Mouse (Mus musculus) MEL (cell line): ENCODE measurements at regions not wholly inside any gene's neighbourhood (a gene's known extent, or its start where the extent isn't known, plus 50 kb on each side); places are given as distances from the start of the nearest gene placed in this dataset.

Experiments used
- CTCF ChIP-seq, 3 experiments: IDR thresholded peaks in 2 of 3; conservative IDR thresholded peaks in 1 of 3; 2 replicates each; pipeline ENCODE4 v1.5.1; 2011 to 2012; ENCODE audit warnings: low read length in 3 of 3, low read depth in 2 of 3, mild to moderate bottlenecking in 2 of 3, improper control_type of control experiment in 1 of 3, inconsistent platforms in 1 of 3, mixed read lengths in 1 of 3, moderate library complexity in 1 of 3; ENCODE audit not compliant: control insufficient read depth in 1 of 3, insufficient read depth in 1 of 3, poor library complexity in 1 of 3, severe bottlenecking in 1 of 3
- MYB ChIP-seq: IDR thresholded peaks from 2 replicates; pipeline ENCODE4 v1.6.1; 2011; ENCODE audit warnings: mild to moderate bottlenecking, low read depth, low read length, improper control_type of control experiment

DNA sequence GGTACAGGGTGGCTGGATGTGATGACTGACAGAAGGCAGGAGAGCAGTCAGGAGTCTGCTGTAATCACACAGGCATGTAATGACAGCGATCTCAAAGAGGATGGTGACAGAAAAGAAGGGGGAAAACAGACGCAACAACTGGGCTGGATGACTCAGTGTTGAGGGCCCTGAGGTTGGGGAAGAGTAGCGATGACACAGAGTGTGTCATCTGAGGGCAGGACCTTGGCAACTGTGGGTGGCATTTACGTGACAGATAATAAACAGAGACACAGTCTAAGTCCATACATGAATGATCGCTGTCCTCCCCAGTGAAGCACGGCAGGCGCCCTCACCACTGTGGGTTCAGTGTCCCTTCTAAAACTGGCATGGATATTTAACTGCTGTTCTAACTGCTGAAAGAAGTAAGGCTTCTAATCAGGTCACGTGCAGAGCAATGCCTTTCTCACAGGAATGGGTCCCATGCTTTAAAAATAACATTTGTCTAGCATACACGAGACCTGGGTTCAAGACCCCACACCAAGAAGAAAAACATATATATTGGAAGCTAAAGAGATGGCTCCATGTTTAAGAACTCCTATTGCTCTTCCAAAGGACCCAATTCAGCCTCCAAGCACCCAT, 163.8 kb upstream of the Zfp703 start:
- TF ChIP-seq MYB (no peak), CTCF (IDR thresholded peaks at IDR 0.05 in 2 of 3, conservative IDR thresholded peaks at IDR 0.05 in 1 of 3; ENCODE audit: control insufficient read depth in 1 of 3, insufficient read depth in 1 of 3, low read depth in 2 of 3, low read length in 3 of 3, poor library complexity in 1 of 3, severe bottlenecking in 1 of 3) (no peak)
